Mouse (Mus musculus) heart, embryonic 14.5 days (tissue): Measurements from ENCODE around the gene Cntn5. TPM values are rescaled to one million over a fixed set of nuclear protein-coding genes. Genes with fewer than 3 reads are reported as not detected.
"Not testable (repeated sequence)": the region's sequence is repeated elsewhere in the genome, so short reads cannot be mapped to it uniquely, and the experiment has no call there.

Experiments
- ATAC-seq: fragments of 200-750 bp; cut with Nextera tagmentation; 2 replicates; pipeline ENCODE4 v1.8.0; 2017; ENCODE audit warnings: low read depth, moderate TSS enrichment; ENCODE audit not compliant: insufficient number of reproducible peaks, insufficient read depth, low FRiP score
- H3K27ac ChIP-seq, 2 experiments: fragments of 200-500 bp in 1 of 2; fragments of 300-500 bp in 1 of 2; sonication (generic) in 1 of 2; replicated peaks in 1 of 2; 2 replicates each; pipeline ENCODE4 v1.5.1; 2012 to 2014; ENCODE audit warnings: low read depth in 2 of 2, low read length in 2 of 2, control low read depth in 1 of 2, mild to moderate bottlenecking in 1 of 2, mixed read lengths in 1 of 2; ENCODE audit not compliant: control insufficient read depth in 1 of 2, insufficient read depth in 1 of 2
- H3K27me3 ChIP-seq: fragments of 300-500 bp; sonication (generic); 2 replicates; pipeline ENCODE4 v1.6.1; 2014; ENCODE audit warnings: mild to moderate bottlenecking, low read length, control low read depth; ENCODE audit not compliant: control insufficient read depth, insufficient read depth
- H3K36me3 ChIP-seq: fragments of 300-500 bp; sonication (generic); 2 replicates; pipeline ENCODE4 v1.6.1; 2014; ENCODE audit warnings: mild to moderate bottlenecking, control low read depth, low read length, mixed read lengths; ENCODE audit not compliant: control insufficient read depth, insufficient read depth
- H3K4me1 ChIP-seq, 2 experiments: fragments of 200-500 bp in 1 of 2; fragments of 300-500 bp in 1 of 2; sonication (generic) in 1 of 2; 2 replicates each; pipeline ENCODE4 v1.6.1; 2012 to 2014; ENCODE audit warnings: low read length in 2 of 2, control low read depth in 1 of 2, mixed read lengths in 1 of 2; ENCODE audit not compliant: control insufficient read depth in 2 of 2, insufficient read depth in 2 of 2
- H3K4me2 ChIP-seq: fragments of 300-500 bp; sonication (generic); 2 replicates; pipeline ENCODE4 v1.6.1; 2014; ENCODE audit warnings: mild to moderate bottlenecking, low read length
- H3K4me3 ChIP-seq, 2 experiments: fragments of 200-500 bp in 1 of 2; fragments of 300-500 bp in 1 of 2; sonication (generic) in 1 of 2; 2 replicates each; pipeline ENCODE4 v1.5.1; 2012 to 2014; ENCODE audit warnings: low read length in 2 of 2, mild to moderate bottlenecking in 2 of 2, control low read depth in 1 of 2, low read depth in 1 of 2, moderate library complexity in 1 of 2; ENCODE audit not compliant: control insufficient read depth in 1 of 2, insufficient read depth in 1 of 2
- H3K9ac ChIP-seq: fragments of 300-500 bp; sonication (generic); 2 replicates; pipeline ENCODE4 v1.6.1; 2014; ENCODE audit warnings: mild to moderate bottlenecking, low read length
- H3K9me3 ChIP-seq: fragments of 300-500 bp; sonication (generic); 2 replicates; pipeline ENCODE4 v1.6.1; 2016; ENCODE audit warnings: low read length, control low read depth; ENCODE audit not compliant: control insufficient read depth
- WGBS: fragments of 180-500 bp; shearing (Covaris S2); extraction: QIAGEN DNeasy Blood & Tissue Kit; methylation state at CpG from one replicate; pipeline ENCODE4 v1.1.7; 2014; 5-methylcytosine and 5-hydroxymethylcytosine counted together
- polyA plus RNA-seq: library from polyadenylated mRNA; unstranded; fragments of >200 nt; fragmentation: Nextera tagmentation; extraction: Ambion mirVana; gene quantifications from 2 replicates; pipeline ENCODE4 v1.2.1, GENCODE M21; 2014

Cntn5 gene
- polyA plus RNA-seq, 1 experiment from 2014 or later: 0.65 TPM

DNA sequence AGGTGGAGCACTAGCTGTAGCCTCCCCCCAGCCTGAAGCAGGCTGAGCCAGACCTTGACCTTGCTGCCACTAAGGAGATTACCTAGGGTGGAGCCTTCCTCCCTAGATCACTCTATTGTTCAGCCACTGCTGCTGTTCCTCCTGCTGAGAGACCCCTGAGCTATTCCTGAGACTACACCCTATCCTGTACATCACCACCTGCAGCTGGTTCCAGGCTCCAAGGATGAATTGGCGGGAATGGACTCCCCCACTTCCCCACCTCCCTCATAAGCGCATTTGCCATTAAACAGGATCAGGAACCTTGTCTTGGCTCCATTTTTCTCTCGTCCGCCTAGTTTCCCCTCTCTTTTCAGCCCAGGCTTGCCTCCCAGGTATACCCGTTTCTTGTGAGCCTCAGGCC, 363.7 kb downstream of the Cntn5 start:
- H3K36me3 ChIP-seq, H3K9ac ChIP-seq, H3K4me1 ChIP-seq, H3K27ac ChIP-seq, H3K4me3 ChIP-seq, ATAC-seq, H3K4me2 ChIP-seq, H3K9me3 ChIP-seq, H3K27me3 ChIP-seq: not testable (repeated sequence)
- WGBS: 46% methylated on average over 5 of the region's 5 CpGs

DNA sequence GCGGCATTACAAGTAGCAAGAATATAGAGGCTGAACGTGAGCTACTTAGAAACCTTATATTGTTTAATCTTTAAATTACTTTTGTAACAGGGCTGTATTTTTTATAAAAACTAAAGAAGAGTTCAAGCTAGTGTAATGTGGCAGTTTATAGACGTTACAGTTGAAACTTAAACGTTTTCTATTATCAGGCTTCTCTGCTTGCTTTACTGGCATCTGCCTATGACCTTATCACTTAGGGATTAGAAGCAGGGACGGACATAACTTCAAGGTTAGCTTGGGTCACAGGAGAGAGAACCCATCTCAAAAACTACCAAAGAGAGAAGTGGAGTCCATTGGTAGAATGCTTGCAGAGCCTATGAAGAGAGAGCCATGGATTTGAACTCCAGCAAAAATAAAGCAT, 372.3 kb downstream of the Cntn5 start:
- H3K4me3 ChIP-seq: no peak overlapping the region
- H3K4me1 ChIP-seq: no peaks in the 10 kb centered on the region
- H3K27me3 ChIP-seq: no peaks in the 10 kb centered on the region
- ATAC-seq: no peak
- 48% methylated on average over 5 of the region's 5 CpGs for WGBS
- H3K36me3 ChIP-seq: no peaks in the 10 kb centered on the region
- no peak overlapping the region for H3K9ac ChIP-seq
- no peak overlapping the region for H3K4me2 ChIP-seq
- no peaks in the 10 kb centered on the region for H3K9me3 ChIP-seq
- no peak overlapping the region for H3K27ac ChIP-seq

DNA sequence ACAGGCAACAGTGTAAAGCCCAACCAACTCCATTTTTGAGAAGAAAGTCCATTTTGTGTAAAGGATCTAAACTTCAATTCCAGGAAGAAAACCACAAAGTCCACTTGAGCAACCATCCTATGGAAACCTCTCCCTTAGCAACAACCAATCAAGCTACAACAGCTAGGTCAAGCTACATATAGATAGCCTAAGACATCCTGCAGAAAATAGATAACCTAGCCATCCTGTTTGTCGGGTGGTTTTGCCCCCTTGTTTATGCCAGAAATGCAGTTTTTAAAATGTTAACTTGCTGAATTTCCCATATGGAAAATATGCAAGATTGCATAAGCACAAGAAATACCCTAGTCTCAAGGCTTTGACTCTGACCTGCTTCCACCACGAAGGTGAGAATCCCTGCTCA, 373.5 kb downstream of the Cntn5 start:
- H3K4me2 ChIP-seq: no peak overlapping the region
- no peaks in the 10 kb centered on the region for H3K9me3 ChIP-seq
- ATAC-seq: no peak
- H3K27me3 ChIP-seq: no peaks in the 10 kb centered on the region
- H3K9ac ChIP-seq: no peak overlapping the region
- H3K4me1 ChIP-seq: no peaks in the 10 kb centered on the region
- no peaks in the 10 kb centered on the region for H3K36me3 ChIP-seq
- H3K4me3 ChIP-seq: no peak overlapping the region
- WGBS: 65% methylated on average over 2 of the region's 2 CpGs
- no peak overlapping the region for H3K27ac ChIP-seq

DNA sequence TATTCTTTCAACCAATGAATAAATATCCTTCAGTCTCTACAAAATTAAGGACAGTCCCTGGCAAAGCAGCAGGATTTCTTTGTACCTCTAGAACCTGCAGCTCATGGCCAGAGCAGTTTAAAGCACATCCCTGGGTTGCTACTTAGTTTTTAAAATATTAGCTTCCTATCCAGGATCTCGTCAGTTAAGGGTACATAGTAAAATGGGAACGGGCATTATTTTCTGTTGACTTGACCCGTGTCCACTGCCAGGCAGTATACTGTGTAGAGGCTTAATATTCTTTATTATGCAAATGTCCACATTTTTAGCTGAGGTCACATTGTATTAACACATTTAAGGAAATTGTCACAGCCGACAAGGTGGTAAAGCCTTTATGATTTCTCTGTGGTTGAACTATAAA, 375.0 kb downstream of the Cntn5 start:
- WGBS: 80% methylated on average over 4 of the region's 4 CpGs
- H3K4me1 ChIP-seq: no peaks in the 10 kb centered on the region
- H3K4me3 ChIP-seq: no peak overlapping the region
- no peak overlapping the region for H3K9ac ChIP-seq
- no peaks in the 10 kb centered on the region for H3K36me3 ChIP-seq
- no peak overlapping the region for H3K27ac ChIP-seq
- no peaks in the 10 kb centered on the region for H3K27me3 ChIP-seq
- ATAC-seq: no peak
- H3K9me3 ChIP-seq: no peaks in the 10 kb centered on the region
- H3K4me2 ChIP-seq: no peak overlapping the region

DNA sequence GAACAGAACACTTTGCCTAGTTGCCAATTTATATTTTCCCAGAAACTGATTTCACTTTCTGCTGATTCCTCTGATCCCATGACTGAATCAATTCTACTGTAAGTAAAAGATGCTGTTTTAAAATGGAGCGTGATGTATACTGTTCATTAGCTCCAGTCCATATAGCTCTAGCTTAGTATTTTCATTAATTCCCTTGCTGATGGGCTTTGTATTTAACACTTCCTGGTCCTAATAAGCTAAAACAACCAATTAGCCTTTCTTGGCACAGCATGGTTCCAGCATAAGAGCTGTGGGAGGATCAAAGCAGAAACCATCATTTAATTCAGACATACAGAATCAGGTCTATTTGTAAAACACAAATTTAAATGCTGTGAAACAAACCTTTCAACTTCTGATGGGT, 375.5 kb downstream of the Cntn5 start:
- Histone ChIP-seq H3K9ac (no peak overlapping the region), H3K4me2 (no peak overlapping the region), H3K36me3 (no peaks in the 10 kb centered on the region), H3K9me3 (no peaks in the 10 kb centered on the region), H3K4me3 (no peak overlapping the region), H3K4me1 (no peaks in the 10 kb centered on the region), H3K27me3 (no peaks in the 10 kb centered on the region), H3K27ac (no peak overlapping the region)
- ATAC-seq: no peak
- WGBS: 89% methylated on average over 1 of the region's 1 CpGs

DNA sequence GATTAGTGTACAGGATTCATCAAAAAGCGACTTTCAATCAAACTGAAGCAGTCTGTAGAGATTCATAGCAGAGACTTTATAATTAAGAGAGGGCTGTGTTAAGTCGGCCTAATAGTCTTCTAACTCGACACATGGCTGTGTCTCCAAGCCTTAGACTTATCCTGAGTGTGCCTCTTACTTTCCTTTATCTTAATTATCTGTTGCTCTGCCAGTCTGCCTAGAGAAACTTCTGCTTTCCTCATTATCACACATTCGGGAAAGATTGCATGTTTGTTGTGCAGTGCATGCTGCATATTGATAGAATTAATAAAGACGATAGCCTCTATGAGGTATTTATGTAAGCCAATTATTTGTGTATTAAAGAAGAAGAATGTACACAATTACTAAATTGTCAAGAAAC, 375.9 kb downstream of the Cntn5 start:
- Histone ChIP-seq H3K36me3 (no peaks in the 10 kb centered on the region), H3K4me2 (no peak overlapping the region), H3K4me1 (no peaks in the 10 kb centered on the region), H3K9me3 (no peaks in the 10 kb centered on the region), H3K27me3 (no peaks in the 10 kb centered on the region), H3K9ac (no peak overlapping the region), H3K27ac (no peak overlapping the region), H3K4me3 (no peak overlapping the region)
- no peak for ATAC-seq
- whole genome bisulfite sequencing: 64% methylated on average over 5 of the region's 5 CpGs

DNA sequence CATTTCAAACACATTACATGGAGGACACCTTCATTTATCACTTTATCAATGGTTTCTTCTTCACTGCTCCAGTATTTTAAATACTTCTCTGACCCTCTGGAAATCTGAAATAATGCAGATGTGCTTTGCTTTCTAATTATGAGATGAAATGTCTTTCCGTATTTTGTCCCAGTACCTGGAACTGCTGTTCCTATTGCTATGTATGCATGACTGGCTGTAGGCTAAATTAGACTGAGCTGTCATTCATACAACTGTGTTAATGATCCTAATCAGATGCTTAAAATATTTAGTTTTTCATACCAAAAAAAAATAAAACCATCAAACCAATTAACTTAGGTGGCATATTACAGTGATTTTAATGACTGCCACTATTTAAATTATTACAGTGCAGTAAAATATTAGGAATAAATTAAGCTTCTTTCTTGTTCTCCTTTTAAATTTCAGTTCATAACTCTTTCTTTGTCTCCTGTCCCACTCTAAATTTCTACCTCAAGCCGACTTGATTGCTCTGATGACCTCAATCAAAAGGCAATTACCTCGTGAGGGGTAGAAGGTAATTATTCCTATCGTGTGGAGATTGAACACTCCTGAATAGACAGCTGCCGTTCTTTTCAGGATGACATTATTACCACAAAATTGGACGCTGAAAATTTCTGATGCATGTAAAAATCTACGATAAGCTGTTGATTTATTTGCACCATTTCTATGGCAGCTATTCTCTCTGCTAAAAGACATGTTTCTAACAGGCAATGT, 378.5 kb downstream of the Cntn5 start:
- no peaks in the 10 kb centered on the region for H3K36me3 ChIP-seq
- no peaks in the 10 kb centered on the region for H3K9me3 ChIP-seq
- WGBS: 77% methylated on average over 7 of the region's 7 CpGs
- no peak for ATAC-seq
- H3K27ac ChIP-seq: no peak overlapping the region
- H3K4me2 ChIP-seq: no peak overlapping the region
- no peaks in the 10 kb centered on the region for H3K4me1 ChIP-seq
- no peaks in the 10 kb centered on the region for H3K27me3 ChIP-seq
- H3K4me3 ChIP-seq: no peak overlapping the region
- no peak overlapping the region for H3K9ac ChIP-seq

DNA sequence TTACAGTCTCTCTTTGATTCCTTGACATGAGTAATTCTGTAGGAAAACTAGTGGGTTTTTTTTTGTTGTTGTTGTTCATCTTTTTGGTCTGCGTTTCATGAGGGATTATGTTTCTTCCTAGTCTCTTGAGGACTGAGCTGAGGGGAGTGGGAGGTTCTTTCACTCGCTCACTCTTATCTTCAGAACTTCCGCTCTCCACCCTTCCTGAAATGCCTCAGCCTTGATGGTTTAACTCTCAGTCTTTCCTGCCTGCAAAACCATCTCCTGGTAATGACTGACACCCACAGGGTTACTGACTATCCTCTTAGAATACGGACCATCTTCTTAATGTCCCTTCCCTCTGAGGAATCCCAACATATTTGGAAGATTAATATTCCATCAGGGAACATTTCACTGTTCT, 382.0 kb downstream of the Cntn5 start:
- Histone ChIP-seq H3K36me3 (no peaks in the 10 kb centered on the region), H3K27ac (no peak overlapping the region), H3K4me1 (no peaks in the 10 kb centered on the region), H3K4me3 (no peak overlapping the region), H3K9ac (no peak overlapping the region), H3K9me3 (no peaks in the 10 kb centered on the region), H3K27me3 (no peaks in the 10 kb centered on the region), H3K4me2 (no peak overlapping the region)
- WGBS: 30% methylated on average over 4 of the region's 4 CpGs
- no peak for ATAC-seq
